Mouse (Mus musculus): ENCODE measurements around the gene Heatr4.
A peak's percentile ranks its signal among the peaks of the same experiment; 100 is the strongest.
"Not testable (repeated sequence)": the region's sequence is repeated elsewhere in the genome, so short reads cannot be mapped to it uniquely, and the experiment has no call there.

The Heatr4 gene

GRCm38 (mm10) chr12:83938592-83938991 lies 46.1 kb downstream of the Heatr4 start:
- DNase-seq (ENCODE audit: extremely low spot score, low spot score) = not testable (repeated sequence)

DNA sequence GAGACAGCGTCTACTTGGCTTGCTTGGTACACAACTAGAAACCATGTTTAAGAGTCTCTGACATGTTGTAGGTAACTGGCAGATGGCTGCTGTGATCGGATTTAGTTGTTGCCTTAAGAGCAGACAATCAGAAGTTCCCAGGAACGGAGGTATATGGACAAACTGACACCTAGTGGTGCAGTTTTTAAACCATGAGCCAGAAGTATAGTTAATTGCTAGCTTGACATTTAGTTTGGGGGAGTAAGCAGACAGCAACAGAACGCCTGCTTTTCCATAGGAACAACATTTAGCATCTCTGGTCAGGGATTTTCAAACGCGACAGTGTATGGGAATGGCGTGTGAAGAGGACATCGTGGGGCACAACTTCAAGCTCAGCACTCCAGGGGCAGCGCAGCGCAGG lies 47.1 kb downstream of the Heatr4 start:
- no peak for DNase-seq (ENCODE audit: extremely low spot score, low spot score)

DNA sequence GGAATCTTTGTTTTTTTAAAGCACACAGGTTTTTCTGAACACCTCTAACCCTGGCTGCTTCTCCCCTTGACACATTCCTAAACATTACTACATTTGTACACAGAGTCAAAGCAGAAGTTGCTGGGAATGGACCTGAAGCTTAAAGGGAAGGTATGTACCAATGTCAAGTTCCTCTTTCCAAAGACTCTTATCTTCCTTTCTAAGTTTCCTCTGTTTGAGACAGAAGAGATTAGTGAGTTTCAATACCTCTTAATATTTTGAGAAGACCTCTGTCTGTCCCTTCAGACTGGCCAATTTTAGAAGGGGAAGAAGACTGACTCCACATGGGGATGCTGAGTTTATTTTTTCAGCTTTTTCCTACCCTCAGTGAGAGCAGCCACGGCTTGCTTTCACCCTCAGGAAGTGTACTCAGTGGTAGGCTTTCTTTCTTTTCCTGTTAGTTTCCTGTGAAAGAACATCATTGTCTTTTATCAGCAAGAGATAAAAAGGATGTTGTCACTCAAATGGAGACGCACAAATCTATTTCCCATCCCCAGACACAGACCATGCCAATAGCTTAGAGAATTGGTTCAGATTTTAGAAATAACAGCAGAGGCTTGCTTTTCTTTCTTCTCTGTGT lies 55.4 kb downstream of the Heatr4 start:
- no peak for DNase-seq (ENCODE audit: extremely low spot score, low spot score)

GRCm38 (mm10) chr12:83927747-83928146 lies 56.9 kb downstream of the Heatr4 start:
- no peak for DNase-seq (ENCODE audit: extremely low spot score, low spot score)

DNA sequence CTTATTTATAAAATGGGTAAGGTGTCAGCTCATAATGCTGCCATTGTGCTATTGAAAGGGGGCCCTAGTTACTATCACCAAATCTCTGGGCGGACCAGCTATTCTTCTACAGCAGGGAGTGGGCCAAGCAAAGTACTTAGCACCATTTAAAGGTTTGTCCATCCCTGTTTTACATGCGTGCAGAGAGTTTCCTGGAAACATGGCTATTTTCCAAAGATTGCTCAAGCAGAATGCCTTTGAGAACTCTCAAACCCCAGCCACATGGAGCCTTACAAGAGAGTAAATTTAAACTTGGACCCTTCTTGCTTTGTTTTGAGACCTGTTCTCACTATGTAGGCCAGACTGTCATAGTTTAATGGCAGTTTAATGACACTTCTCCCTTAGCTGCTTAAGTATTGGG lies 58.6 kb downstream of the Heatr4 start:
- DNase-seq (ENCODE audit: extremely low spot score, low spot score) = no peak

GRCm38 (mm10) chr12:83925160-83925703 lies 59.4 kb downstream of the Heatr4 start:
- no peak for DNase-seq (ENCODE audit: extremely low spot score, low spot score)

DNA sequence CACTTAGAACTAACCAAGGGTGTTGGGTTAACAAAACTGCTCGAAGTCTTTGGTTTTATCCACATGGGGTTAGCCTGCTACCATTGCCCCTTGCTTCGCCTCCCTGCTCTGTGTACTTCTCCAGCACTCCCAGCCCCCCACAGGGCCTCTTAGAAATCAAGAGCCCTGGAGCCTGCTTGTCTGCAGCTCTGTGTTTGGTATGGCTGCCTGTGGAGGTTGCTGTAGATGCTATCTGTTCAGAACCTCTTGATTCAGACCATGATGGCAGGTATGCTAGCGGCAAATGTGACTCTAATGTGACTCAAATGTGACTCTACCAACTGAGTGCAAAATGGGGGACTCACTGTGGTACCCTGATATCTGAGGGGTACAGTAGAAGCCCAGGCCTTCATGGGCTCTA lies 60.3 kb downstream of the Heatr4 start:
- no peak for DNase-seq (ENCODE audit: extremely low spot score, low spot score)

DNA sequence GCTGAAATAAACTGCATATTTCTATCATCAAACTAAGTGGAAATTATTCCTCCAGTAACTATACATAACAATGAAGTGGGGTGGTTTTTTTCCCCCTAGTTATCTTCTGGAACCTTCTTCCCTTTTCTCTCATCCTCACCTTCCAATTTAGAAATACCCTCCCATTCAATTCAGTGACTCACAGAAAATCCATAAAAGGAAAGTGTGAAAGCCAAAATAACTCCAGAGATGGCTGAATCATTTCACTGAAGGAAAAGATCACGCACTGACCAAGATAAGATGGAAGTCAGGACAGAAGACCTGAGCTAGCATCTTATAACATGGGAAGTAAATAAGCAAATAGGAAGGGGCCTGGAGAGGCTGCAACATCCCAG lies 61.2 kb downstream of the Heatr4 start:
- DNase-seq (ENCODE audit: extremely low spot score, low spot score) = no peak

DNA sequence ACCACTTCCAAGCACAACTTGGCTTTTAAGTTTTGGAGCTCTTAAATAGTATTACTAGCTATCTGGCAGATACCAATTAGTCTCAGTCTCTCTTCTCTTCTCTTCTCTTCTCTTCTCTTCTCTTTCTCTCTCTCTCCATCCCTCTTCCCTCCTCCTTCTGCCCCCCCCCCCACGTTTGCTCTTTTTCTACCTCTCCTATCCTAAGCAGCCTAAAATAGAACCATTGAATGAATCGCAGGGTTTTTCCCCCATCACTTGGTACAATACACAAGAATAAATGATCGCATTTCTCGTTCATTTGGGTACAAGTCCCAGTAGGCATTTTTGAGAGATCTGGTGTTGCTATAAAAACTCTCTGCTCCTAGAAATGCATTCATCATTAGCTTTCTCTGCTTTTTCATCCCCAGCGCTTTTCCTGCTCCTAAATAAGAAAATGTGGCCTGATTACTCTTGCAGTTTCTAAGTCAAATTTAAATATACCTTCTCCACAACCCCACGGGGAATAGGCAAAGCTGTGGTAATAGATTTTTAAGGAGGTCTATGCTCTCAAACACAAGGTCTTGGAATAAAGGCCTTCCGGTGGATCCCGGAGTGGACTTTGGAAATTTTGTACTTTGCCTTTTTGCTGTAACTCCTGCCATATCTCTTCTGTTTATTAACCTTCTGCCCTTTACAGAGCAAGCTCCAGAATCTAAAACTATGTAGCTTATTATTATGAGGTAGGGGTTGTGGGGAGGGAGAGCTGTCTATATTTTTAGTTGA lies 61.7 kb downstream of the Heatr4 start:
- peak; percentile 22 for DNase-seq (ENCODE audit: extremely low spot score, low spot score)

- peak; percentile 96 for DNase-seq (ENCODE audit: extremely low spot score, low spot score)
These were observed 62.9 kb downstream of the Heatr4 start, which contains the start of gene Numb for GRCm38 (mm10) chr12:83921535-83922381. Gene Numb (minus strand): TSS chr12:83921934.

DNA sequence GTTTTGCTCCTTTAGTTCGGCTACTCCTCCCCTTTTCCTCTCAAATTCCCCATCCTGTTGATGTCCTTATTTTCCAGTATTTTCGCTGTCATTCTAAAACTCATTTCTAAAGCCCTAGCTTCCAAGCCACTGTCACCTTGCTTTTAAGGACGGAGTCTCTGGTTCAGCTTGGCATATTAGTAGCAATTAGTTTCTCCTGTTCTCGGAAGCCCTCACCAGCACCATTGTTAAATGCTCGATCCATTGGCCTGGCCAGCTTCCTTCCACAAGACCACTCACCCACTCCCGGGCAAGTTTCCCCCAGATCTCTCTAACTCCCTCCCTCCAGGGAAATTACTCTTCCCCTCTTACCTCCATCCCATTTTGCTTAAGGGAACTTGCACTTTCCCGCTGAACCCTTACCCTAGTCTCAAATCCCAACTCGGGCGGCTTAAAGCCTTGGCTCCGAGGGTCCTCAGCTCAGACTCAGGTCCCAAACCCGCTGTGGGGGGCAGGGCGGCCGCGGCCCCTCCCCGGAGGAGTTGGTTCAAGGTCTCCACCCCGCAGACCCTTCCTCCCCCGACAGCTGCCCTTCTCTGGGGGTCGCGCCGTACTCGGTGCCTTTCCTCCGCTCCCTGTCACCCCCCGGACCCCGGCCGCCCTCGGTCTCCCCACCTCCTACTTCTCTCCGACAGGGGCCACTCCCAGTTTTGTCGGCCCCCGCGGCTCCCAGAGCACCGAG lies 63.8 kb downstream of the Heatr4 start:
- DNase-seq (ENCODE audit: extremely low spot score, low spot score) = peak; percentile 61

DNA sequence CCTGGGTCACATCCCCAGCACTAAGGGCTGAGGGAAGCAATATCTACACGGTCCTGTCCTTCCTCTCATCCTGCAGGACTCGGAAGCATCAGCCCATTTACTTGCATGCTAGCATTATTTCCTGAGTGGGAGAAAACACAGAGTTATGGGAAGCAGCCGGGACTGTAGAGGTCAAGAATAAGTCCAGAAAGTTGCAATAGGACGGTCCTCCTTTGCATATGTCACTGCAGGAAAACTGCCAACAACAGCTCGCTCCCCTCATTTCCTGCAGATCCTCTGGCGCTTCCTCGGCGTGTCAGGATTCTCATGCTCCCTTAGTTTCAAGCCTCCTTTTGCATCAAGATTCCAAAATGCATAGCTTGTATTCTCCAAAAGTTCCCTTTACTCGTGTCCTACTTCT lies 67.8 kb downstream of the Heatr4 start:
- no peak for DNase-seq (ENCODE audit: extremely low spot score, low spot score)

GRCm38 (mm10) chr12:83914797-83915196 lies 69.9 kb downstream of the Heatr4 start:
- no peak for DNase-seq (ENCODE audit: extremely low spot score, low spot score)

- DNase-seq (ENCODE audit: extremely low spot score, low spot score) = no peak
These were observed 70.4 kb downstream of the Heatr4 start for GRCm38 (mm10) chr12:83914202-83914740.

GRCm38 (mm10) chr12:83910451-83910850 lies 74.2 kb downstream of the Heatr4 start:
- no peak for DNase-seq (ENCODE audit: extremely low spot score, low spot score)
